Mouse (Mus musculus) CD8-positive naive resting alpha-beta T cell, adult 2 months (primary cell): ENCODE measurements around the gene Ctbs.

ENCODE experiments used
- DNase-seq, 2 experiments: peaks; one replicate each; pipeline ENCODE4 v3.0.0; 2022; ENCODE audit warnings: low read depth in 2 of 2, low spot score in 2 of 2

Ctbs gene

GRCm38 (mm10) chr3:146494941-146495340, 45.3 kb downstream of the Ctbs start:
- DNase-seq = no peak

- DNase-seq = peak in 1 of 2 experiments; percentile 39
These were observed 49.4 kb downstream of the Ctbs start for GRCm38 (mm10) chr3:146498989-146499388.

DNA sequence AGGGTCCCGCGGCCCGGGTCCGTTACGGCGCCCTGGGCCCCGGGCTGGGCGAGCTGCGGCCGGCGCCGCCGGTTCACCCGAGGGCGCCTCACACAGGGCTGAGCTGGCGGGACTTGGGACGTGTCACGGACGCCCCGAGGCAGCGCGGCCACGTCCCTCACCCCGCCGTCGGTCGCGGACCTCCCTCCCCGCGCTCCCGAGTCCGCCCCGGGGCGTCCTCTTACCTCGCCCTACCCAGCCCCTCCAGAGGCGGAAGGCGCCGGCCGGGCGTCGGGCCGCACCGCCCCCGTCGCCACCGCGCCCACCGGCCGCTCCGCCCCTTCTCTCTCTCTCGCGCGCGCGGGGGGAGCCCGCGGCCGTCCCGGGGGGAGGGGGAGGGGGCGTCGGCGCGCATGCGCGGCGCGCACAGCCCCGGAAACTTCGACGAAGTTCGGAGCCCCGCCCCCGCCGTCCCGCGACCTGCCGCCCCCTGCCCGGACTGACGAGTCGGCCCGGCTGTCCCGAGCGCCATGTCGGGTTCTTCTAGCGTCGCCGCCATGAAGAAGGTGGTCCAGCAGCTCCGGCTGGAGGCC, 49.9 kb downstream of the Ctbs start, which contains the start of the genes Spata1 and Gng5:
Gene Spata1 (minus strand): TSS at position 323 of the 572 bp plus-strand sequence.
Gene Gng5 (plus strand): TSS at position 377 of the 572 bp plus-strand sequence.
- peak; percentile 74 to 80 for DNase-seq

GRCm38 (mm10) chr3:146500003-146500809, 50.6 kb downstream of the Ctbs start:
- peak; percentile 61 to 62 for DNase-seq

DNA sequence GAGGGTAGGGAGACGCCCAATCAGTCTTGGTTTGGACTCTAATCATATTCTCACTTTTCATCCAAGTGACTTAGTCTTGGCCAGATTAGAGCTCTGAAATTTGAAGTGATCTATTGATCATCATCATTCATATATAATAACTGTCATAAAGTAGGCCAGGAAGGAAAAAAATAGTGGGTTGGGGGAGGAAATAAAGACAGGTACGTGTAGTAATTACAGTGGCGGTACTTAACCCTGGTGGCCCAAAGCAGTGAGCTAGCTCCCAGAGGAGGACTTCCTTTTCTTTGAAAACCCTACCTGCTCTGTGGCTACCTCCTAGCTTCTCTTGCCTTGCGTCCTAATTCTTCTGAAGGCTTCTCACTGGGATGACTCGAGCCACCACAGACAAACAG, 51.2 kb downstream of the Ctbs start:
- DNase-seq = no peak

DNA sequence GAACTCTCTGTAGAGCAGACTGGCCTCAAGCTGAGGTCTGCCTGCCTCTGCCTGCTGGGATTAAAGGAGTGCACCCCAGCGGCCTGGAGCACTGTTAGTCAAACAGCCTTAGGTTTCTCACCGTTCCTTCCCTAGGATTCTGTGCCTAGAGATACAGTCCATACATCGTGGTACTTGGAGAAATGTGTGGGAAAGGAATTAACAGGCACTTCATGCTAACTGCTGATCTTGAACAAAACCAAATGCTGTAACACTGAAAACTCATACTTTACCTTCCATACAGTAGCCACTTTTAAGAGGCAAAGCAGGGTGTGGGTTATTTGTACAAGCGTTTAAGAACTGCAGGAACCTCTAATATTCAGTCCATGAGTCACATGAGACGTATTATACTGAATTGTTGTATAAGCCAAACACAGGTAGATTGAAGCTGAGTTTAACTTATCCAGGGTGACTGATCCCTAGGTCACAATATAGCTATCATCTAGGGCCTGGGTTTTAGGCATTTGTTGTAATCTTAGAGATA, 52.1 kb downstream of the Ctbs start:
- no peak for DNase-seq

DNA sequence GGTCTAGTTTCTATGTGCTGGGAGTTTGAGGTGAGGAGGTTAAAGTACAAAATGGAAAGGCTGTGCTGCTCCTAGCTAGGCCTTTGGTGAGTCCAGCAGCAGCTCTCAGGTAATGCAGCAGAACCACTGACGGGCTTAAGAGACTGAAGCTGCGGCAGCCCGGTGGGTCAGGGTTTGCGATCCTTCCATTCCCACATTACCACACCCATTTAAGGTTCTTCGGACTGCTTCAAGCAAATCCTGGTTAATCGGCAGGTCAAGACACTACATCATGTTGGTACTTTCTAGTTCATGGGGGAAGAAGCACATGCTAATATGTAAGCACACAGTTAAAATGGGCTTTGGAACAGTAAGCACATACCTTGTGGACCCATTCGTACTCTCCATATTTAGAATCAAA, 57.1 kb downstream of the Ctbs start:
- DNase-seq = no peak
